Mouse (Mus musculus) megakaryocyte, adult 5-6 weeks (primary cell): ENCODE measurements around the gene Ap1m2. TPM values are rescaled to one million over a fixed set of nuclear protein-coding genes. Genes with fewer than 3 reads are reported as not detected.

Experiments
- ATAC-seq: 2 replicates; pipeline ENCODE4 v1.8.0; 2016; ENCODE audit warnings: mild to moderate bottlenecking, inconsistent platforms; ENCODE audit not compliant: poor library complexity, severe bottlenecking
- total RNA-seq, 2 experiments: library from RNA; stranded (forward) in 1 of 2; stranded (reverse) in 1 of 2; fragments of 153-499, 151-499 nt in 1 of 2; fragments of 221-1000, 200-1000 nt in 1 of 2; gene quantifications; 2 replicates each; pipeline versions ENCODE4 v1.2.3 to v1.2.4; 2015 to 2017

Gene Ap1m2
- 0.31 and 0.32 TPM in 2 replicates for total RNA-seq (2015)
- 0.92 and 1.6 TPM in 2 replicates for total RNA-seq (2017)

DNA sequence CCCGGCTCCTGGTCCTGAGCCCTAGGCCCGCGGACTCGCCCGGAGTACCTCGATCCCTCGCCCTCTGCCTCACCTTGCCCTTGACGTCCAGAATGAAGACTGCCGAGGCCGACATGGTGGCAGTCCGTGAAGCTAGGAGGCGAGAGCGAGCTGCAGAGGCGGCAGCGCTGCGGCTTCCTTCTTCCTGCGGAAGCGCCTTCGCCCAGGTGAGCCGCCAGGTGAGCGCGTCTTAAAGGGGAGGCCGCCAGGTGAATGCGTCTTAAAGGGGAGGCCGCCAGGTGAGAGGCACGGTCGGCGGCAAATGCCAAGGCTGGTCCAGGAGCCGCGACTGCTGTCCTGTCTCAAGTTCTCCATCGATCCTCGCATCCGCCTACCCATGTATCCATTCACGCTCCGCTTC, at the start of gene Ap1m2:
Gene Ap1m2, minus strand, starts transcription at position 204 of the 400 bp plus-strand sequence.
- ATAC-seq, result no peak

DNA sequence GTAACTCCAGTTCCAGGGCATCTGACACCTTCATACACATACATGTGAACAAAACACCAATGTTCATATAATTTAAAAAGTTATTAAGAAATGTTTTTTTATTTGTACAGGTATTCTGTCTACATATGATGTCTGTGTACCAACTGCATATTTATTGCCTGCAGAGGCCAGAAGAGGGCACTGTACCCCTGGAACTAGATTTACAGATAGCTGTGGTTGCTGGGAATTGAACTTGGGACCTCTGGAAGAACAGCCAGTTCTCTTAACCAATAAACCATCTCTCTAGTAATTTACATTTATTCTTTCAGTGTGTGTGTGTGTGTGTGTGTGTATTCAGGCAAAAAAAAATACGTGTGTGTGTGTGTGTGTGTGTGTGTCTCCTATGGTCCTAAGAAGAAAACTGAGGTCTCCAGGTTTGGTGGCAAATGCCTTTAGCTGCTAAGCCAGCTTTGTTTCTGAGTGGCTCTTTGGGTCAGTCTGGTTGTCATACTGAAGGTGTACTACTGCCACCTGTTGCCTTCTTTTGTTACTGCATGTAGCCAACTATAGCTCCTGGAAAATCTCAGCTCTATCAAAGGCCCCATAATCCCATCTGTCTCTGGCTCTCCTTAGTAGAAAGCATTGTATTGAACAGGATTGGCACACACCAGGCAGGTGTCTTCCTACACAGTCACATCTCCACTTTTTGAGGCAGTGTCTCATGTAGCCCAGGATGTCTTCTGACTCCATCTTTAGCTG, 45.0 kb upstream of the Ap1m2 start:
- ATAC-seq, result peak; percentile 96

DNA sequence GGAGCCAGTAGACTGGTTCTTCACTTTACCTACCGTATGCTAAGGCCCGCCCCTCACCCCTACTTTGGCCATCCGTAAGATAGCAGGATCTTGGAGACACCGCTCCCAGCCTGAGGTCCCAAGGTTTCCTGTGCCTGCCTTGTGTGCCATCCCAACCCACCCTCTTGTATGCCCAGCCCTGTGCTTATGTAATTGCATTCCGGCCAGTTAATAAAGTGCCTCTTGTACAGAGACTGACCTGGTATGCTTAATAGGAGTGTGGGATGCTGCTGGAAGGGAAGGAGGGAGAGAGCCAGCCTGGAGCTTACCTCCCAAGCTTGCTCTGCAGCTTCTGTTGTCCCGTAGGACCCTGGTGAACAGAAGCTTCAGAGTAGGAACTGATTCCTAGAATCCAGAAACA, 42.7 kb upstream of the Ap1m2 start:
- no peak for ATAC-seq

DNA sequence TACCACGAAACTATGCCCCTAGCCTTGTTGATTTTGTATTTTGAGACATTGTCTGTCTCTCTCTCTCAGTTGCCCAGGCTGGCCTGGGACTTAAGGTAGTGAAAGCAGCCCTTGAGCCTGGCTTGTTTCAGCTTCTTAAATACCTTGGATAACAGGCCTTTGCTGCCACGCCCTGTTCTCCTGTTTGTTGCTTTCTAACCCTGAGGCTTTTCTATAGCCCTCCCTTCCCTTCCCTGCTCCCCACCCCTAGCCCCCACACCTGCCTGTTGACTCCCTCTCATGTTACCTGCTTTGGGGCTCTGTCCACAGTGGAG, 41.2 kb upstream of the Ap1m2 start:
- ATAC-seq, result no peak

DNA sequence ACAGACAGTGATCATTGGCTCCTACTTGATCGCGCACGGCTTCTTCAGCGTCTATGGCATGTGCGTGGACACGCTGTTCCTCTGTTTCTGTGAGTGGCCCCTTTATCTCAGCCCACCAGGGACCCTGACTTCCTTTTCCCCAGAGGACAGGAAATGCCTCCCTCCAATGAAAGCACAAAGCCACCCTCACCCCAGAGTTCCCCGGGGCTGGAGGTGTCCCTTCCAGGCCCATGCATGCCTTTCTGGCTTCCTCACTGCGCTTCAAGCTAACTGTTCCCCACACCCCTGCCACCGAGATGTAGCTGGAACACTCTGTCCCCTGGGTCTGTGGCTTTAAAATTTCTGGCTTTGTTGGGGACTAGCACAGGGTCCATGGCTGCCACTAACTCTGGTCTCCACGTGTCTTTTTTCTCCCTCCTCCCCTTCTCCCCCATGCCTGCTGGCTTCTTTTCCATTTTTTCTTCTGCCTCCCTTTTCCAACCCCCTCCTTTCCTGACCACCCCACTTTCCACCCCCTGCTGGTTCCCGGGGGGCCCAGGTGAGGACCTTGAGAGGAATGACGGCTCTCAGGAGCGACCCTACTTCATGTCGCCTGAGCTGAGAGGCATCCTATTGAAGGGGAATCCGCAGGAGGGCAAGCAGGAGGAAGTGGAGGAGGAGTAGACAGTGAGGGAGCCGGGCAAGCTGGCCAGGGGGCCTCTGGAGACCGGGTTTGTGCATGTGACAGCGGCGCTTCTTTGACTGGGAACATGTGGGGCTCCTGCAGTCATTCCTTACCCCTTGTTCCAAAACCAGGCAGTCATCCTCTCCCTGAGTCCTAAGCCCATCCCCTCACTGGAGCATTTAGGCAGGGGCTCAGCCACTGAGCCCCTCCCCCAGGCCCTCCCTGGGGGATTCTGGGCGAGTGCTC, 40.6 kb upstream of the Ap1m2 start:
- ATAC-seq, result no peak

DNA sequence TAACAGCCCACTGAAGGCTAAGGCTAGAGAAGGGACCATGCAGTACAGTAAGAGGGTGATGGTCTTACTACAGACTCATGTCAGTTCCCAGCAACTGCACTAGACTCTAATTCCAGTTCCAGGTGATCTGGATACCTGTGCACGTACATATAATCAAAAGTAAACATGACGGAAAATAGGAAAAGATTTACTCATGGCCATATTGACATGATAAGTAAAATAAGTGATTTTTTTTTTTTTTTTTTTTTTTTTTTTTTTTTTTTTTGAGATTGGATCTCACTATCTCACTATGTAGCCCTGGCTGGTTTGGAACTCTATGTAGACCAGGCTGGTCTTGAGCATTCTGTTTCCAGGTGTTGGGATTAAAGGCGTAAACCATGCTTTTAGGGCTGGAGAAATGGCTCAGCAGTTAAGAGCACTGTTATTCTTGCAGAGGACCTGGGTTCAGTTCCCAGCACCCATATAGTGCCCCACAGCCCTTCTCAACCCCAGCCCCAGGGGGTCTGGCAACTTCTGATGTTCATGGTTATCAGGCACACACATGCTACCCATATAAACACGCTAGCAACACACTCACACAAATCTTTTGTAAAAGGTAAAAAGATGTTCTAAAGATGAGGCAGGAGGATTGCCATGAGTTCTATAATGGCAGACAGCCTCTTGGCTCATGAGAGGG, 39.7 kb upstream of the Ap1m2 start:
- ATAC-seq, result no peak

DNA sequence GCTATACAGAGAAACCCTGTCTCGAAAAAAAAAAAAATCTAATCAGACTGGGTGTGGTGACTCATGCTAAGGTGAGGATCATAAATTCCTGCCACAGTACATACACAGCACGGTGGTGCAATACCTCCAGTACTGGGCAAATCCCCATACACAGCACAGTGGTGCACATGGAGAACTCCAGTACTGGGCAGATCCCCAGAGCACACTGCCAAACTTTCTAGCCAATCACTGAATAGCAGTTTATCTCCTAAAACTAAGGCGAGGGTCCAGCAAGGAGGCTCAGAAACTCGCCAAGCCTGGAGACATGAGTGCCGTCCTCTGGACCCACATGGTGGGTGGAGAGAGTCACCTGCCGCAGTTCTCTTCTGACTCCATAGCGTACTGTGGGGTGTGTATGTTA, 39.0 kb upstream of the Ap1m2 start:
- no peak for ATAC-seq

DNA sequence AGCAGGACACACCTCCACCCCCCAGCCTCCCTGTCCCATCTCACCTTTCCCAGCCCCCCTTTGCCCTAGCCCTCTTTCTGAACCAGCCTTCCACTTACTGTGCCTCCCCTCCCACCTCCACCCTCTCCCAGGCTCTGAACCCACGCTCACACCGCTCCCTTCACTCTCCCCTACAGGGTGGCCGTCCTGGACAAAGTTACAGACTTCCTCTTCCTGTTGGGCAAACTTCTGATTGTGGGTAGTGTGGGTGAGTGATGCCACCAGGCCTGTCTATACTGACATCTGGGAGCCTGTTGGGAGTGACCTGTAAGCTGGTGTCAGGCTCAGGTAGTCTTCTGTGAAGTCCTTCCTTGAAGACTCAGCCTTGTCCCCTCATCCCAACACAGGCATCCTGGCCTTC, 36.0 kb upstream of the Ap1m2 start:
- peak; percentile 98 for ATAC-seq

DNA sequence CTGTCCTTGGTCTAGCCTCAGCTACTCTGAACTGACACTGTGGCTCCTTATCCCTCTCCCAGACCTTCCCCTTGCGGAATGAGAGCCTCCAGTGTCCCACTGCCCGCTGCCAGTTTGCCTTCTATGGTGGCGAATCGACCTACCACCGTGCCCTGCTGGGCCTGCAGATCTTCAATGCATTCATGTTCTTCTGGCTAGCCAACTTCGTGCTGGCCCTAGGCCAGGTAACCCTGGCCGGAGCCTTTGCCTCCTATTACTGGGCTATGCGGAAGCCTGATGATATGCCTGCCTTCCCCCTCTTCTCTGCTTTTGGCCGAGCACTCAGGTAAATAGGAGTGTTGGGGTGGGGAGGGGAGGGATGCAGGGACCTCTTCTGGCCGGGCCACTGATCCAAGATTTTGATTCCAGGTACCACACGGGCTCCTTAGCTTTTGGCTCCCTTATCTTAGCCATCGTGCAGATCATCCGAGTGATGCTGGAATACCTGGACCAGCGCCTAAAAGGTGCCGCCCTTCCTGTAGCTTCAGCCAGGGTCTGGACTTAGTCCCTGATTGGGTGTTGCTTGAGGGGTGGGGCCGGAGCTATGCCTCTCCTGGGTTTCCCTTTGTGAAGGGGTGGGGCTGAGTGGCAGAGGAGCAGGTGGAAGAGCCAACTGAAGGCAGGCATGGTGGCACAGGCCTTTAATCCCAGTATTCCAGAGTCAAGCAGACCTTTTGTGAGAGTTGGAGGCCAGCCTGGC, 34.7 kb upstream of the Ap1m2 start:
- ATAC-seq, result no peak

DNA sequence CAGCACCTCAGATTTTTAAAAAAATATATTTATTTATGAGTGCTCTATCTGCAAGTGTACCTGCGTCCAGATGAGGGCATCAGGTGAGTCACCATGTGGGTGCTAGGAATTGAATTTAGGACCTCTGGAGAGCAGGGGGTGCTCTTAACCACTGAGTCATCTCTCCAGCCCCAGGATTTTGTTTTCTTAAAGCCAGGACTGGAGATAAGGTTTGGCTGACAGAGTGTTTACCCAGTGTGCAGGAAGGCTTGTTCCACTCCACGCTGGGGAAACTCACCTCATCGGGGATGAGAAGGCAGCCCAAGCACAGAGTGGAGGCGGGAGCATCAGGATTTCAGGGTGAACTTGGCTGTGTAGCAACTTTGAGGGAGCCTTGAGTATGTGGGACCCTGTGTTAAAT, 28.3 kb upstream of the Ap1m2 start:
- no peak for ATAC-seq

DNA sequence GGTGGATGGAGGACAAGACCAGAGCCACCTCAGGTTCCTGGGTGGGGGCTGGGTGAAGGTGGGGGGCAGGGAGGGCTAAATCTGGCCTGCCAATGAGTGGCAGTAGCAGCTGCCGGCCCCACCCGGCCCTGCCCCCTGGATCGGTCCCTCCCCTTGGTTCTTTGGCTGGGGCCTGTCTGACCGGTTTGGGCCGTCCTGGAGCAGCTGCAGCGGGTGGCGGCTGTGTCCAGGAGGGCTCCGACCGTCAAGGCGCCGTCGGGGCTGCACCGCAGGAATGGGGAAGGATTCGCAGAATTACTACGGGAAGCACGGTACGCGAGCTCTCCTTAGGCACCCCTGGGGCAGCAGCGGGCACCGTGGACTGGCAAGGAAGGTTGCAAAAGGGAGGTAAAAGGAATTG, 25.5 kb upstream of the Ap1m2 start:
- no peak for ATAC-seq

DNA sequence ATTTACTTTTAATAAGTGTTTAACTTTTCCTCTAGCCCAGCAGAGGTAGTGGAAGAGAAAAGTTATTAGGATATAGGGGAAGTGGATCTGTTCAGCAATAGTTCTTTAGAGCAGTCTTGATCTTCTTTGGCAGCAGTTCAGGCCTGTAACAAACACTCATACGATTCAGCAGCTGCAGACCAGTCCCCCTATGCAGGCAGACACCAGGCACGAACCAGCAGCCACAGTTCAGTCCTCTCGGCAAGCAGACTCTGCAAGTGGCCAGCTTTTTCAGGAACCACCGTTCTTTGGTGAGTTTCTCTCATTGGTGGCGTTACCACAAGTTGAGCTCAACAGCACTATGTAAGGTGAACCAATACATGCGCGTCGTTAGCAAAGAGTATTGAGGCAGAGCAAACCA, 24.4 kb upstream of the Ap1m2 start:
- no peak for ATAC-seq

DNA sequence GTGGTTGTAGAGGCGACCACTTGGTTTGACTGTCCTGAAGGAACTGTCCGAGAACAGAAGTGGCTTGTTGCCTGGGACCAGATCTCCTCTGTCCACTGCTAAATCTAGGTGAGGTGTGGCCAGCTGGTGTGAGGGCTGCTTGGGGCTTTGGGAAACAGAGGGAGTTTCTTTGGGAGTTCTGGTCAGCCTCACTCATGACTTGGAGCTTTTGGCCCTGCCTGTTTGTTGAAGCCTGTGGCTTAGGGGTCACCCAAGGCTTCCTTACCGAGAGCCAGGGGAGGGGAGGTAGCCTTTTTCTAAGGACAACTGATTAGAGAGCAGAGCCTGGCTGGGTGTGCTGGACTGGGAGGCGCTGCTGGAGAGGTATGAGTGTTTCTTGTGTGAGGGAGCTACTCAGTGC, 23.3 kb upstream of the Ap1m2 start:
- ATAC-seq, result no peak

DNA sequence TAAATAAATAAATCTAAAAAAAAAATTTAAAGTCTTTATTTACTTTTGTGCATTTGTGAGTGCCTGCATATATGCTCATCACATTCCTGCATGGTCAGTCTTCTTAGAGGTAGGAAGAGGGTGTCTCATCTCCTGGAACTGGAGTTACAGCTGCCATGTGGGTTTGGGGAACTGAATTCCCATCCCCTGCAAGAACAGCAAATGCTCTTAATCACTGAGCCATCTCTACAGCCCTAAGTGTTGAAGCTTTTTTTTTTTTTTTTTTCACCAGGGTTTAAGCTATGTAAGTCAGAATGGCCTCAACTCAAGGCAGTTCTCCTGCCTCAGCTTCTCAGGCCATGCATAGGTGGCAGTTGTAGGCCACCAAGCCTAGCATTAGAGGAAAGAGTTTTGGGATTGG, 22.6 kb upstream of the Ap1m2 start:
- no peak for ATAC-seq

DNA sequence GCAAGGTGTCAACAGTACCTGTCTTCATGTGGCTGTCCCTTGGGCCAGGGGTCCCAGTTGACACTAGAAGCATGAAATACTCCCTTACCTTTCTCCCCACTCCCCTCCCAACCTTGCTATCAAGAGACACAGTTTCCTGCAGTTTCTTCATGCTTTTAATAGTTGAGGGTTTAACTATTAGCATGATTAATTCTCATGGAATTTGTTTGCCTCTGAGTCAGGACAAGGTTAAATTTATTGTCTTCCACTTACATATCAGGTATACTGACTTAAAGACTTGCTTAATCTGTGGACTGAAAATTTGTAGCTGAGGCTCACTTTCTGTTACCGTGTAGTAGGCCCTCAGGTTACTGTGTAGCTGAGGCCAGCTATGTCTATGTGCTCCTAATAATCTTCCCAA, 21.4 kb upstream of the Ap1m2 start:
- ATAC-seq, result no peak

DNA sequence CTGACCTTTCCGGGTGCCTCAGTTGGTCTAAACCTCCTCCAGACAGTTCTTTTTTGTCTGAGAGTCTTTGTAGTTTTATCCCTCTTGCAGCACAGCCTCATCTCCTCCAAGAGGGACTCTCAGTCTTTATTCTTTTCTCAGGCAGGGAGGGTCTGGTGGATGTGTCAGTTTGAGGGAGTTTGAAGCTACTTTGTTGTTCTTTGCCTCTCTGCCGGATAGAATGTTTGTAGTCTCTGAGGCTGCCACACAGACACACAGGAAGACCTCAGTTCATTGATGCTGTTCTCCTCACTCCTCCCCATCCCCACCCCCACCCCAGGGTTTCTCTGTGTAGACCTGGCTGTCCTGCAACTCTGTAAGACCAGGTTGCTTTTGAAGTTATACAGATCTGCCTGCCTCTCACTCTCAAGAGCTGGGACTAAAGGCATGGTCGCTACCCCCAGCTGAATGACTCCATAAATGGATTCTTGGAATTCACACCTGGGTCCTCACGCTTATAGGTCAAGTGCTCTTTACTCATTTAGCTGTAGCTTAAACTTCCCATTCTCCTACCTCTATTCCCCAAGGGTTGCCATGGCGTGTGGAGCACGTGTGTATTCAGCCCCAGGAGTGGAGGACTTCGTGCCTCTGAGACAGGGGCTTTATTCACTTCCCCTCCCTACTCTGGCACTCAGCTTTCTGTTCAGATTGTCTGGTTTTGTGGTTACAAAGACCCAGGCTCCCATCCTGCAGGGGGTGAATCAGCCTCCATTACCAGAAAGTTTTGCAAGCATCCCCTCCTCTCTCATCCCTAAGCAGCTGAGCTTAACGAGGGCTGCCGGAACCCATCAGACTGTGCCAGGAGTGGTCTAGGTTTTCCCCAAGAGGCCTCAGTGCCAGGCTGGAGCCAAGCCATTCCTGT, 20.3 kb upstream of the Ap1m2 start:
- ATAC-seq, result peak; percentile 40

DNA sequence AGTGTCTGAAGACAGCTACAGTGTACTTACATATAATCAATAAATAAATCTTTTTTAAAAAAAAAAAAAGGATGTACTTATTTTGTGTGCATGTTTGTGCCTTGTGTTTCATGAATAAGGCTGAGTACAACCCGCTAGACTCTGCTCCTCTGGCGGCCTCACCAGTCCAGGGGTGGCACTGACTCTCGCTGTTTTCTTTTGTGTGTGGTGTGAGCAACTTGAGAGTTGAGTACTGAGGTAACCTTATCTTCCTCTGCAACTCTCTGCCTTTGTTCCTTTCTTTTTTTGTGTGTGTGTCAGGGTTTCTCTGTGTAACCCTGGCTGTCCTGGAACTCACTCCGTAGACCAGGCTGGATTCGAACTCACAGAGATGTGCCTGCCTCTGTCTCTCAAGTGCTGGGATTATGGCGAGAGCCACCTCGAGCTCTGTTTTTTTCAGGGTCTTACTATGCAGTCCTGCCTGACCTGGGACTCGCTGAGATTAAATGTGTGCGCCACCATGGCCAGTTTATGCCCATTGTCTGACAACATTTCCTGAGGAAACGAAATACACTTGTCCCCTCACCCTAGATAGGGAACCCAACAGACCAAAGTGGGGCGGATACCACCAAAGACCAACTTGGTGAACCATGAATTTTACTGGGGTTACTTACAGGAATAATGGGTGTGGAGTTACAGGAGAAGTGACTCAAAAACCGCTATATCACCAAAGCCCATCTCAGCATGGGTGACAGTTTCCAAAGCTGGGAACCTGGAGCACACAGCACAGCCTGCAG, 19.4 kb upstream of the Ap1m2 start:
- ATAC-seq, result peak; percentile 16; the same call in 1 of the 2 replicates

DNA sequence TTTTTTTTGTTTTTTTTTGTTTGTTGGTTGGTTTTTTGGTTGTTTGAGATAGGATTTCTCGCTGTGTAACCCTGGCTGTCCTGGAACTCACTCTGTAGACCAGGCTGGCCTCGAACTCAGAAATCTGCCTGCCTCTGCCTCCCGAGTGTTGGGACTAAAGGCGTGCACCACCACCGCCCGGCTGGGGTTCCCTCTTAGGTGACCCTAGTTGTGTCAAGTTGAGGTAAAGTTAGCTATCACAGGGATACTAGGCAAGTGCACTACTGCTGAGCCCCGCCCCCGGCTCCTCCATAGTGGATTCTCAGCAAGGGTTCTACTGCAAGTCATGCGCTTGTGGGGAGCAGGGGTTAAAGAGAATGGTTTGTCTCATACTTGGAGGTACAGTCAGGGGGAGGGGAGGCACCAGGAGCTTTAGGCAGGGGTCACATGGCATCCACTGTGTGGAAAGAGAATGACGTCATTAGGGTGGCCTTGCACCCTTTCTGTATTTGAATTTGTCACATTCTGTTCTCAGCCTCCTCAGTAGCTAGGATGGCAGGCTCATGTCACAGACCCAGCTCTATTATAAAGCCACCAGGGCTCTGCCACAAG, 17.7 kb upstream of the Ap1m2 start:
- no peak for ATAC-seq

DNA sequence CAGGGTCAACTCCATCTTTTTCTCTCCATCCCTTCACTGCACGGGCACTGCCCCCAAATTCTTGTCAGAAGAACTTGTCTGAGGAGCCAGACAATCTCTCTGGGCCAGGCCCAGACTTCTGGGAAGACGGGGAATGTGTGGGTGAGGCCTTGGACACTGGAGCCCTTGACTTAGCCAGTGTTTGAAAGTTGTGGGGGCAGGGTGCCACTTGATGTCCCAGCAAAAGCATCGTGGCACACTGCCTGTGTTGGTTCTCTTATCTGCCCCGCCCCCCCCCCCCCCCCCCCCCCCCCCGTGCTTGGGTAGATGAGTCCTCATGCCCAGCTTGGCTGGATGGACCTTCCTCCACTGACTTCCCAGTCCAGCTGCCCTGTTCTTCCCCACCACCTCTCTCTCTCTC, 16.9 kb upstream of the Ap1m2 start:
- ATAC-seq, result no peak
